Mouse (Mus musculus): ENCODE measurements around the gene Tbc1d4. TPM values are rescaled to one million over a fixed set of nuclear protein-coding genes. Genes with fewer than 3 reads are reported as not detected.

The Tbc1d4 gene
- total and polyA plus RNA-seq, 3 experiments: not detected

DNA sequence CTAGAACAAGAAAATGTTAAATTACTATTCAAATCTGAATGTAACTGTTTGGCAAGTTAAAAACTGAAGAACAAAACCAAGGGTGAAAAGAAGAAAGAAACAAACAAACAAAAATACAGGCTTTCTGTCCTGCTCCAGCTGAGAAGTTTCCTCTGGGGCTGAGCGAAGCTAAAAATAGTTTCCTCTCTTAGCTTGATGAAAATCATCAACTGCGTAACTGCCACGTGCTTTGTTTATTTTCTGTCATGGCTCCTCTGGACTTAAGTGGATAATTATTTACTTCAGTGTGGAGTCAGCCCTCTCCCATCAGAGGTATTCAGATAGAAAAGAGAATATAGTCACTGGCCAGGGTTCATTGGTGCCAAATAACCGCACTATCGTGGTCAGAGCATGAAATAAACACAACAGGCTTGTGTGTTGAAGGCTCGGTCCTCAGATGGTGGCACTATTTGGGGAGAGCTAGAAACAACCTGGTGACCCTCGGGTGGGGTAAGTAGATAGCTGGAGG, 35.8 kb downstream of the Tbc1d4 start:
- no peaks in the 10 kb centered on the region for H3K9me3 ChIP-seq (replicated peaks; ENCODE audit: insufficient read depth, low read length)
- TF ChIP-seq MEF2A (IDR thresholded peaks at IDR 0.05; ENCODE audit: extremely low read depth, insufficient replicate concordance, low read depth, low read length, poor library complexity, severe bottlenecking): no peak
- no peak for TF ChIP-seq ZKSCAN1 (IDR thresholded peaks at IDR 0.05; ENCODE audit: low read depth, low read length)
- TF ChIP-seq MYC (IDR thresholded peaks at IDR 0.05; ENCODE audit: low read depth, low read length): no peak
- no peak for TF ChIP-seq BHLHE40 (IDR thresholded peaks at IDR 0.05; ENCODE audit: borderline replicate concordance, low read depth, low read length)
- no peak for TF ChIP-seq TCF12 (IDR thresholded peaks at IDR 0.05; ENCODE audit: low read depth, low read length)
- TF ChIP-seq MXI1 (IDR thresholded peaks at IDR 0.05; ENCODE audit: low read depth, low read length): no peak
- TF ChIP-seq POLR2A (IDR thresholded peaks at IDR 0.05; ENCODE audit: control insufficient read depth in 1 of 2, insufficient read depth in 1 of 2, low read depth in 1 of 2, low read length in 2 of 2, poor library complexity in 1 of 2): no peak
- TF ChIP-seq MAX (IDR thresholded peaks at IDR 0.05; ENCODE audit: low read length): no peak
- TF ChIP-seq MAZ (IDR thresholded peaks at IDR 0.05; ENCODE audit: low read depth, low read length): no peak
- no peak for TF ChIP-seq ZC3H11A (IDR thresholded peaks at IDR 0.05; ENCODE audit: low read depth, low read length)
- TF ChIP-seq HCFC1 (IDR thresholded peaks at IDR 0.05; ENCODE audit: low read depth, low read length): no peak
- no peak for TF ChIP-seq SMC3 (IDR thresholded peaks at IDR 0.05; ENCODE audit: low read depth, low read length)
- no peak for TF ChIP-seq NRF1 (IDR thresholded peaks at IDR 0.05; ENCODE audit: insufficient read depth, low read depth, low read length, poor library complexity, severe bottlenecking)
- TF ChIP-seq TBP (IDR thresholded peaks at IDR 0.05; ENCODE audit: low read depth, low read length): no peak
- no peak for TF ChIP-seq USF2 (IDR thresholded peaks at IDR 0.05; ENCODE audit: borderline replicate concordance in 1 of 2, insufficient read depth in 1 of 2, low read depth in 1 of 2, low read length in 2 of 2)
- no peak for TF ChIP-seq POLR2AphosphoS2 (IDR thresholded peaks at IDR 0.05; ENCODE audit: low read length)
- TF ChIP-seq RAD21 (IDR thresholded peaks at IDR 0.05; ENCODE audit: low read depth, low read length): no peak
- no peak for TF ChIP-seq UBTF (IDR thresholded peaks at IDR 0.05; ENCODE audit: borderline replicate concordance, insufficient read depth, low read depth, low read length)
- no peak for TF ChIP-seq USF1 (IDR thresholded peaks at IDR 0.05; ENCODE audit: low read depth, low read length)
- no peak overlapping the region for H3K4me3 ChIP-seq (ENCODE audit: control insufficient read depth in 1 of 2, insufficient read depth in 1 of 2, low read depth in 2 of 2, low read length in 2 of 2)

DNA sequence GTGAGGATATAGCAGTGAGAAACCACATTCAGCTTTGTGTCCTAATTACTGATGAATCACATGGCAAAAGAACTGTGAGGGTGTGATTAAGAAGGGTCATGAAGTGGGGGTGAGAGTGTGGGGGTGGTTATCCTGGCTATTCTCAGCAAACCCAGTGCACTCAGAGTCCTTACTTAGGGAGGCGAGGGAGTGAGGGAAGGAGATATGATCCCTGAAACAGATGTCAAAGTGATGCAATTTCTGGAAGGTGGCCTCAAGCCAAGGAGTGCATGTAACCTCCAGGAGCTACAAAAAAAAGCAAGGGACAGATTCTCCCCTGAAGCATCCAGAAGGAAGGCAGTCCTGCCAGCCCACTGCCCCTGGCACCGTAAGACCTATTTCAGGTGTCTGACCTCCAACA, 40.2 kb downstream of the Tbc1d4 start:
- H3K9me3 ChIP-seq (replicated peaks; ENCODE audit: insufficient read depth, low read length): no peaks in the 10 kb centered on the region
- no peaks in the 10 kb centered on the region for H3K4me1 ChIP-seq (ENCODE audit: control insufficient read depth in 1 of 2, insufficient read depth in 2 of 2, low read length in 2 of 2)
- DNase-seq (ENCODE audit: low read depth, low spot score): no peak
- no peaks in the 10 kb centered on the region for H3K27me3 ChIP-seq (ENCODE audit: control insufficient read depth in 1 of 2, insufficient read depth in 2 of 2, low read length in 2 of 2)
- TF ChIP-seq KAT2A (conservative IDR thresholded peaks at IDR 0.05; ENCODE audit: low read depth, low read length): no peak
- no peak for TF ChIP-seq GABPA (IDR thresholded peaks at IDR 0.05; ENCODE audit: low read depth, low read length)
- TF ChIP-seq SMC3 (IDR thresholded peaks at IDR 0.05; ENCODE audit: low read depth, low read length): no peak
- TF ChIP-seq RAD21 (IDR thresholded peaks at IDR 0.05; ENCODE audit: low read depth, low read length): no peak
- TF ChIP-seq ETS1 (IDR thresholded peaks at IDR 0.05; ENCODE audit: low read depth, low read length): no peak
- TF ChIP-seq CTCF (IDR thresholded peaks at IDR 0.05 in 2 of 3, conservative IDR thresholded peaks at IDR 0.05 in 1 of 3; ENCODE audit: control insufficient read depth in 1 of 3, insufficient read depth in 1 of 3, low read depth in 2 of 3, low read length in 3 of 3, poor library complexity in 1 of 3, severe bottlenecking in 1 of 3): no peak
- no peak for TF ChIP-seq JUND (IDR thresholded peaks at IDR 0.05; ENCODE audit: low read depth, low read length)
- no peak for TF ChIP-seq TBP (IDR thresholded peaks at IDR 0.05; ENCODE audit: low read depth, low read length)
- no peak for TF ChIP-seq ZNF384 (IDR thresholded peaks at IDR 0.05; ENCODE audit: low read depth, low read length)
- no peak for TF ChIP-seq NELFE (IDR thresholded peaks at IDR 0.05; ENCODE audit: low read depth, low read length)
- TF ChIP-seq EP300 (IDR thresholded peaks at IDR 0.05; ENCODE audit: low read depth in 1 of 2, low read length in 2 of 2): no peak
- no peak for TF ChIP-seq UBTF (IDR thresholded peaks at IDR 0.05; ENCODE audit: borderline replicate concordance, insufficient read depth, low read depth, low read length)
- TF ChIP-seq E2F4 (IDR thresholded peaks at IDR 0.05; ENCODE audit: borderline replicate concordance, low read depth, low read length): no peak
- no peak for TF ChIP-seq NRF1 (IDR thresholded peaks at IDR 0.05; ENCODE audit: insufficient read depth, low read depth, low read length, poor library complexity, severe bottlenecking)
- no peak for TF ChIP-seq POLR2A (IDR thresholded peaks at IDR 0.05; ENCODE audit: control insufficient read depth in 1 of 2, insufficient read depth in 1 of 2, low read depth in 1 of 2, low read length in 2 of 2, poor library complexity in 1 of 2)
- no peak for TF ChIP-seq MAFK (IDR thresholded peaks at IDR 0.05; ENCODE audit: borderline replicate concordance, low read depth, low read length)
- no peak for TF ChIP-seq ZKSCAN1 (IDR thresholded peaks at IDR 0.05; ENCODE audit: low read depth, low read length)
- TF ChIP-seq TCF12 (IDR thresholded peaks at IDR 0.05; ENCODE audit: low read depth, low read length): no peak
- no peak overlapping the region for H3K27ac ChIP-seq (ENCODE audit: control insufficient read depth, low read depth, low read length)
- no peak overlapping the region for H3K9ac ChIP-seq (ENCODE audit: control insufficient read depth, low read depth, low read length, poor library complexity, severe bottlenecking)
- H3K79me2 ChIP-seq (ENCODE audit: control insufficient read depth, insufficient read depth, low read length, poor library complexity): no peaks in the 10 kb centered on the region
- H3K4me3 ChIP-seq (ENCODE audit: control insufficient read depth in 1 of 2, insufficient read depth in 1 of 2, low read depth in 2 of 2, low read length in 2 of 2): no peak overlapping the region
- H3K36me3 ChIP-seq (ENCODE audit: control insufficient read depth in 1 of 2, insufficient read depth in 2 of 2, low read length in 2 of 2): no peaks in the 10 kb centered on the region

More for the DNA sequence above, 35.8 kb downstream of the Tbc1d4 start:
- Histone ChIP-seq H3K79me2 (ENCODE audit: control insufficient read depth, insufficient read depth, low read length, poor library complexity) (no peaks in the 10 kb centered on the region), H3K27ac (ENCODE audit: control insufficient read depth, low read depth, low read length) (no peak overlapping the region), H3K4me1 (ENCODE audit: control insufficient read depth in 1 of 2, insufficient read depth in 2 of 2, low read length in 2 of 2) (no peaks in the 10 kb centered on the region), H3K27me3 (ENCODE audit: control insufficient read depth in 1 of 2, insufficient read depth in 2 of 2, low read length in 2 of 2) (no peaks in the 10 kb centered on the region), H3K9ac (ENCODE audit: control insufficient read depth, low read depth, low read length, poor library complexity, severe bottlenecking) (no peak overlapping the region), H3K36me3 (ENCODE audit: control insufficient read depth in 1 of 2, insufficient read depth in 2 of 2, low read length in 2 of 2) (no peaks in the 10 kb centered on the region)
- DNase-seq (ENCODE audit: low read depth, low spot score): no peak

Data from MEL (cell line).